Mouse (Mus musculus): Measurements from ENCODE around the gene Lmo3.

GRCm38 (mm10) chr6:138402031-138402430, 179.7 kb downstream of the Lmo3 start:
- TF ChIP-seq CTCF (IDR thresholded peaks at IDR 0.05; ENCODE audit: low read depth) (no peak), EP300 (IDR thresholded peaks at IDR 0.05; ENCODE audit: low read depth) (no peak)
